26 mouse cellular contexts compared by ENCODE assay signal in the genomic region with DNA sequence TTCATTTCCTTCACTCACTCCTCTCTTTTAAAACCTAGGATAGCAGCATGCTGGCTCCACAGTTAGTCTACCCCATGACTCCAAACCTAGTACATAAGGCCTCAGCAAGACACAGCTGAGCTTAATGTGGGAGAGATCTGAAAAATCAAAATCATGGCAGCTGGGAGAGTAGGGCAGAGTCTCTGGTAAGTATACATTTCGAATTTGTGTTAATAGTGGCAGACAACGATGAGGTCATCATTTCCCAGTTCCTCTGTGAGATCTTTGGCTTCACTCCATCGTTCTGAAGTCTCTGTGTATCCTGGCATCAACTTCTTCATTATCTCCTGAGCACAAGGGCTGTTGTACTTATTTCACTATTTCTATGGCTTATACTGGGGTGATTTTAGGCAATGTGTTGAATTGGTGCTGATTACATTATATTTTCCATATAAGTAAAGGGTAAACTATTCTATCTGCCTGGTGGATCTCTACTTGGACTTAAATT. TPM values are rescaled to one million over a fixed set of nuclear protein-coding genes. Genes with fewer than 3 reads are reported as not detected.
DNase-seq lines count a peak whose midpoint lies in the region; ATAC-seq and TF ChIP-seq lines count a peak whose summit lies in the region.
"Had no signal": no experiment of that assay in that cellular context is flagged by ENCODE, and none has a peak within 500 bp of the region (broad histone marks: within the 10 kb centered on the region; RNA-seq: fewer than 3 reads in every experiment).

A gene (minus strand): TSS at position 51 of the 487 bp plus-strand sequence.

- TF ChIP-seq POLR2A in CH12.LX (IDR thresholded peaks at IDR 0.05; ENCODE audit: low read depth, low read length): no peak

- dilution Hi-C loops in CH12.LX (cut with MboI; ENCODE audit: extremely low pct_ligation_motif_present, extremely low pct_unique_long_range_greater_than_20kb, low sequenced_read_pairs): no loop called here

- no peak within 1 kb of the TSS for H3K9ac ChIP-seq in CH12.LX (ENCODE audit: insufficient read depth, low read depth)
- no peak within 1 kb of the TSS for H3K9ac ChIP-seq in liver, embryonic 15.5 days
- H3K9ac ChIP-seq in midbrain, embryonic 11.5 days (ENCODE audit: low read length): no peak within 1 kb of the TSS
- H3K9ac ChIP-seq: embryonic facial prominence, embryonic 13.5 days; heart, embryonic 13.5 days; hindbrain, embryonic 12.5 days had no signal

- intact Hi-C loops in heart, postnatal 14 days (cut with DNase I): no loop called here

- no peak within 1 kb of the TSS; the same call in 1 of the 2 replicates for H3K4me2 ChIP-seq in CH12.LX (ENCODE audit: insufficient read depth, low read depth, poor library complexity, severe bottlenecking)
- H3K4me2 ChIP-seq in liver, embryonic 15.5 days: no peak within 1 kb of the TSS
- no peak within 1 kb of the TSS for H3K4me2 ChIP-seq in midbrain, embryonic 11.5 days
- H3K4me2 ChIP-seq: embryonic facial prominence, embryonic 13.5 days; heart, embryonic 13.5 days; hindbrain, embryonic 12.5 days had no signal

- in situ Hi-C loops in CH12.LX (cut with MboI; ENCODE audit: low pct_ligation_motif_present, low pct_unique_long_range_greater_than_20kb, low sequenced_read_pairs): loop anchor here (25.0 kb wide), 1 partner anchor 1026 kb away; a partner anchor contains a TSS

- H3K79me2 ChIP-seq in CH12.LX (replicated peaks; ENCODE audit: control insufficient read depth, extremely low read depth, insufficient read depth, poor library complexity, severe bottlenecking): no peaks in the 10 kb centered on the region

- 0 out of 2 replicates have a peak, but pooled peaks have one; percentile 60 for ATAC-seq in erythroblast, adult 5-6 weeks (replicated peaks; ENCODE audit: low FRiP score, poor library complexity, severe bottlenecking)
- ATAC-seq in liver, embryonic 15.5 days (ENCODE audit: insufficient read depth): no peak
- no peak for ATAC-seq in midbrain, embryonic 11.5 days (ENCODE audit: low FRiP score)
- ATAC-seq: forebrain, embryonic 14.5 days; hindbrain, embryonic 16.5 days had no signal

- 81% methylated on average over 3 of the region's 3 CpGs for whole genome bisulfite sequencing in heart, embryonic 10.5 days
- 73% methylated on average over 3 of the region's 3 CpGs for WGBS in liver, embryonic 15.5 days (ENCODE audit: insufficient replicate concordance)
- 88% methylated on average over 3 of the region's 3 CpGs for WGBS in midbrain, embryonic 11.5 days

- no peak for TF ChIP-seq RAD21 in CH12.LX (IDR thresholded peaks at IDR 0.05; ENCODE audit: low read depth, low read length)

- H3K36me3 ChIP-seq in heart, embryonic 10.5 days: no peaks in the 10 kb centered on the region
- H3K36me3 ChIP-seq in CH12.LX (replicated peaks in 1 of 2; ENCODE audit: control insufficient read depth in 1 of 2, insufficient read depth in 1 of 2, low read length in 1 of 2): no peaks in the 10 kb centered on the region
- no peaks in the 10 kb centered on the region for H3K36me3 ChIP-seq in liver, embryonic 15.5 days (replicated peaks)
- H3K36me3 ChIP-seq in midbrain, embryonic 11.5 days (ENCODE audit: control insufficient read depth, insufficient read depth, low read length): no peaks in the 10 kb centered on the region
- H3K36me3 ChIP-seq: embryonic facial prominence, embryonic 13.5 days; forebrain, embryonic 10.5 days; heart, embryonic 13.5 days; hindbrain, embryonic 12.5 days had no signal

- no peak for TF ChIP-seq CTCF in CH12.LX (conservative IDR thresholded peaks at IDR 0.05 in 1 of 2, IDR thresholded peaks at IDR 0.05 in 1 of 2; ENCODE audit: low read depth in 2 of 2, low read length in 2 of 2)

- no peak within 1 kb of the TSS for H3K4me3 ChIP-seq in heart, embryonic 10.5 days
- H3K4me3 ChIP-seq in CH12.LX (replicated peaks in 1 of 3; ENCODE audit: low read depth in 2 of 3, low read length in 2 of 3, poor library complexity in 1 of 3): no peak within 1 kb of the TSS
- H3K4me3 ChIP-seq in liver, embryonic 15.5 days (replicated peaks): no peak within 1 kb of the TSS
- no peak within 1 kb of the TSS for H3K4me3 ChIP-seq in midbrain, embryonic 11.5 days (ENCODE audit: low read depth, low read length)
- H3K4me3 ChIP-seq: embryonic facial prominence, embryonic 13.5 days; forebrain, embryonic 10.5 days; heart, embryonic 13.5 days; hindbrain, embryonic 12.5 days had no signal

- H3K9me3 ChIP-seq in heart, embryonic 10.5 days: no peaks in the 10 kb centered on the region
- H3K9me3 ChIP-seq in CH12.LX (replicated peaks; ENCODE audit: low read length): no peaks in the 10 kb centered on the region
- H3K9me3 ChIP-seq in liver, embryonic 15.5 days (replicated peaks): no peaks in the 10 kb centered on the region
- H3K9me3 ChIP-seq in midbrain, embryonic 11.5 days (ENCODE audit: control insufficient read depth, low read length): no peaks in the 10 kb centered on the region
- H3K9me3 ChIP-seq: embryonic facial prominence, embryonic 13.5 days; forebrain, embryonic 10.5 days; heart, embryonic 13.5 days; hindbrain, embryonic 12.5 days had no signal

- no peak within 1 kb of the TSS for H3K27ac ChIP-seq in heart, embryonic 10.5 days
- no peak within 1 kb of the TSS for H3K27ac ChIP-seq in CH12.LX (ENCODE audit: insufficient read depth, low read depth)
- peak within 1 kb of the TSS; percentile 26 for H3K27ac ChIP-seq in liver, embryonic 15.5 days (replicated peaks)
- no peak within 1 kb of the TSS for H3K27ac ChIP-seq in midbrain, embryonic 11.5 days (ENCODE audit: low read depth, low read length)
- H3K27ac ChIP-seq: embryonic facial prominence, embryonic 13.5 days; forebrain, embryonic 10.5 days; heart, embryonic 13.5 days; hindbrain, embryonic 12.5 days had no signal

- peak; percentile 38 for DNase-seq in heart, embryonic 10.5 days (ENCODE audit: low spot score)
- DNase-seq in heart, postnatal 14 days: no peak
- DNase-seq in CH12.LX (ENCODE audit: extremely low read depth): no peak
- no peak for DNase-seq in adrenal gland, adult (ENCODE audit: inconsistent age in 2 of 2, low spot score in 1 of 2)
- no peak for DNase-seq in midbrain, embryonic 11.5 days (ENCODE audit: low spot score, missing footprints)
- no peak for DNase-seq in frontal cortex, postnatal 10 days (ENCODE audit: low spot score in 2 of 2)
- DNase-seq: adrenal gland, postnatal 14 days; cerebellum, adult 18-20 months; cerebellum, adult 9-11 months; cerebellum, postnatal 36 days; gastrocnemius, postnatal 36 days; heart, postnatal 4 days had no signal

- H3K27me3 ChIP-seq in heart, embryonic 10.5 days (ENCODE audit: insufficient read depth, poor library complexity, severe bottlenecking): no peaks in the 10 kb centered on the region
- H3K27me3 ChIP-seq in CH12.LX (replicated peaks): no peaks in the 10 kb centered on the region
- H3K27me3 ChIP-seq in liver, embryonic 15.5 days: no peaks in the 10 kb centered on the region
- no peaks in the 10 kb centered on the region for H3K27me3 ChIP-seq in midbrain, embryonic 11.5 days (ENCODE audit: control insufficient read depth, insufficient read depth, low read length)
- H3K27me3 ChIP-seq: embryonic facial prominence, embryonic 13.5 days; heart, embryonic 13.5 days; hindbrain, embryonic 12.5 days had no signal

- TF ChIP-seq EP300 in CH12.LX (IDR thresholded peaks at IDR 0.05; ENCODE audit: low read length): peak; percentile 56; the same call in 1 of the 2 replicates

- H3K4me1 ChIP-seq in heart, embryonic 10.5 days: no peaks in the 10 kb centered on the region
- peaks cover 16 to 21% of the 10 kb centered on the region in 2 experiments for H3K4me1 ChIP-seq in CH12.LX (ENCODE audit: control insufficient read depth in 1 of 2, insufficient read depth in 2 of 2)
- peaks cover 15% of the 10 kb centered on the region for H3K4me1 ChIP-seq in liver, embryonic 15.5 days (replicated peaks)
- H3K4me1 ChIP-seq in midbrain, embryonic 11.5 days (ENCODE audit: control insufficient read depth, insufficient read depth, low read length): no peaks in the 10 kb centered on the region
- H3K4me1 ChIP-seq: embryonic facial prominence, embryonic 13.5 days; forebrain, embryonic 10.5 days; hindbrain, embryonic 12.5 days had no signal

TF ChIP-seq in CH12.LX, 34 proteins besides CTCF, POLR2A, EP300 and RAD21:
- peak; percentile 70 for TF ChIP-seq JUND (conservative IDR thresholded peaks at IDR 0.05; ENCODE audit: low read depth, low read length)
- TF ChIP-seq JUN (IDR thresholded peaks at IDR 0.05; ENCODE audit: insufficient read depth, low read depth, low read length): peak; percentile 67
- no peak for TF ChIP-seq MYC (IDR thresholded peaks at IDR 0.05; ENCODE audit: low read depth, low read length)
- TF ChIP-seq UBTF (IDR thresholded peaks at IDR 0.05; ENCODE audit: low read depth, low read length): no peak
- TF ChIP-seq USF1 (IDR thresholded peaks at IDR 0.05; ENCODE audit: low read depth, low read length): no peak
- TF ChIP-seq MXI1 (IDR thresholded peaks at IDR 0.05; ENCODE audit: low read depth, low read length): no peak

RNA-seq across cellular contexts. Expression of the gene that starts here (rescaled TPM):
- polyA plus RNA-seq in heart, embryonic 10.5 days (2016; fragmentation: Nextera tagmentation; extraction: Ambion mirVana): not detected in 2 replicates
- not detected for total RNA-seq in heart, postnatal 14 days (2021)
- total RNA-seq in CH12.LX (2012; rRNA removed) (0.17 and 0.21 TPM in 2 replicates), CH12.LX (2014; rRNA removed) (not detected in 2 replicates)
- polyA plus RNA-seq in CH12.LX (2012; ENCODE audit: insufficient read length, low read depth): not detected in 2 replicates
- not detected in 2 replicates for total RNA-seq in erythroblast, adult 5-6 weeks (2015; ENCODE audit: low replicate concordance)
- total RNA-seq in erythroblast, adult 5-6 weeks (2017; ENCODE audit: low replicate concordance): not detected in 2 replicates
- not detected in 2 replicates for polyA plus RNA-seq in liver, embryonic 15.5 days (2015; fragmentation: Nextera tagmentation; extraction: Ambion mirVana)
- not detected in 2 replicates for polyA plus RNA-seq in midbrain, embryonic 11.5 days (2014; fragmentation: Nextera tagmentation; extraction: Ambion mirVana)
- total RNA-seq: adrenal gland, adult 18-20 months; adrenal gland, postnatal 14 days; gastrocnemius, adult 8-10 months; gastrocnemius, postnatal 36 days; heart, adult 8-10 months; heart, postnatal 4 days had no signal
- polyA plus RNA-seq: C2C12; embryonic facial prominence, embryonic 13.5 days; forebrain, embryonic 10.5 days; forebrain, embryonic 14.5 days; heart, embryonic 13.5 days; heart, postnatal 0 days; hindbrain, embryonic 12.5 days; hindbrain, embryonic 16.5 days; intestine, embryonic 14.5 days had no signal

Comparison
In these comparisons a context has a peak if more than half of its experiments do, and no peak if none do; other contexts are left out.
1. Peak in DNase-seq in heart, embryonic 10.5 days; RNA of the gene not detected or under 1 TPM.
2. Peak in ATAC-seq in erythroblast, adult 5-6 weeks; RNA of the gene not detected or under 1 TPM.